Mouse (Mus musculus) liver, adult 2 months (tissue): Measurements from ENCODE around the gene Gkn1.

Source experiments
- CTCF ChIP-seq: fragments of 200-500 bp; IDR thresholded peaks from 2 replicates; pipeline ENCODE4 v1.5.1; 2011; ENCODE audit warnings: low read depth, low read length, control low read depth
- POLR2A ChIP-seq: fragments of 200-500 bp; IDR thresholded peaks from 2 replicates; pipeline ENCODE4 v1.6.1; 2011; ENCODE audit warnings: low read length, control low read depth; ENCODE audit not compliant: insufficient read depth; ENCODE audit errors: extremely low read depth

GRCm38 (mm10) chr6:87326932-87327331 is 23.8 kb downstream of the Gkn1 start:
- TF ChIP-seq CTCF (no peak), POLR2A (no peak)
